12 mouse cellular contexts compared by ENCODE assay signal in the genomic region with DNA sequence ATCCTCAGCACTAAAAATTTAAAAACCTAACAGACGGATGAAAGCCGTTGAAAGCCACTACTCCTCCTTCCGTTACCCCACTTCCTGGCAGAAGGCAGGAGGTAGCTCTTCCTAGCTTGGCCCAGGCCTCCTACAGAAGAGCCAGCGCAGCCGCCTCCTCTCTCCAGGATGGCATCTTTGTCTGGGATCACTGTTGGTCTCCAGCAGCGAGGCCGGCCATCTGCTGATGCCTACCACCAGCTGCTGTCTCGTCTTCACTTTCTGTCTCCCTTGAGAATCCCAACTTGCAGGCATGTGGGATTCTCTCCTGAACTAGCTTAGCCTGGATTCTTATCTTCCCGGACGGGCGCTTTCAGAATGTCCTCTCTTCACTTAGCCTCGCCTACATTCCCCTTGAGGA.
DNase-seq lines count a peak whose midpoint lies in the region; ATAC-seq lines count a peak whose summit lies in the region.
"Had no signal": no experiment of that assay in that cellular context is flagged by ENCODE, and none has a peak within 500 bp of the region (broad histone marks: within the 10 kb centered on the region; RNA-seq: fewer than 3 reads in every experiment).

No protein-coding gene starts in this region.

- no peak overlapping the region for H3K9ac ChIP-seq in forebrain, embryonic 15.5 days (replicated peaks)
- H3K9ac ChIP-seq: heart, embryonic 15.5 days had no signal

- no peak overlapping the region for H3K4me2 ChIP-seq in forebrain, embryonic 15.5 days (replicated peaks)
- H3K4me2 ChIP-seq: heart, embryonic 15.5 days had no signal

- H3K4me3 ChIP-seq in forebrain, embryonic 15.5 days = no peak overlapping the region
- H3K4me3 ChIP-seq in forebrain, embryonic 10.5 days = no peak overlapping the region
- H3K4me3 ChIP-seq: erythroblast, embryonic 14.5 days; heart, embryonic 15.5 days had no signal

- H3K4me1 ChIP-seq in forebrain, embryonic 15.5 days = peaks cover 25% of the 10 kb centered on the region
- no peaks in the 10 kb centered on the region for H3K4me1 ChIP-seq in forebrain, embryonic 10.5 days

- peak; percentile 46; the same call in 1 of the 2 replicates for ATAC-seq in forebrain, embryonic 15.5 days (replicated peaks)

- H3K9me3 ChIP-seq in forebrain, embryonic 15.5 days = no peaks in the 10 kb centered on the region
- no peaks in the 10 kb centered on the region for H3K9me3 ChIP-seq in forebrain, embryonic 10.5 days
- H3K9me3 ChIP-seq: heart, embryonic 15.5 days had no signal

- H3K27me3 ChIP-seq in forebrain, embryonic 15.5 days = no peaks in the 10 kb centered on the region
- H3K27me3 ChIP-seq in forebrain, embryonic 10.5 days (ENCODE audit: poor library complexity, severe bottlenecking) = no peaks in the 10 kb centered on the region
- H3K27me3 ChIP-seq: heart, embryonic 15.5 days had no signal

- DNase-seq in forebrain, embryonic 10.5 days (ENCODE audit: extremely low spot score, low spot score) = no peak
- DNase-seq in cerebellum, postnatal 10 days = peak; percentile 85 to 91
- DNase-seq in layer of hippocampus, postnatal 25 days (ENCODE audit: extremely low spot score in 1 of 2, low spot score in 1 of 2) = peak; percentile 24 to 36
- peak; percentile 72 to 74 for DNase-seq in right cerebral cortex, adult 2 months (ENCODE audit: low spot score in 2 of 2)
- DNase-seq in spleen, adult 12 weeks (ENCODE audit: low spot score) = no peak
- DNase-seq in adrenal gland, postnatal 25 days = no peak
- DNase-seq in urinary bladder, postnatal 25 days (ENCODE audit: low spot score) = no peak
- DNase-seq: kidney, adult 2 months had no signal

- no peaks in the 10 kb centered on the region for H3K36me3 ChIP-seq in forebrain, embryonic 15.5 days
- no peaks in the 10 kb centered on the region for H3K36me3 ChIP-seq in forebrain, embryonic 10.5 days (replicated peaks)
- H3K36me3 ChIP-seq: heart, embryonic 15.5 days had no signal

- peak overlapping the region; percentile 55 for H3K27ac ChIP-seq in forebrain, embryonic 15.5 days (replicated peaks)
- no peak overlapping the region for H3K27ac ChIP-seq in forebrain, embryonic 10.5 days
- H3K27ac ChIP-seq: heart, embryonic 15.5 days; macrophage had no signal

- 76% methylated on average over 12 of the region's 12 CpGs for WGBS in forebrain, embryonic 15.5 days
- 88% methylated on average over 12 of the region's 12 CpGs for WGBS in forebrain, embryonic 10.5 days

Comparison
In these comparisons a context has a peak if more than half of its experiments do, and no peak if none do; other contexts are left out.
1. DNase-seq: peak in cerebellum, postnatal 10 days (2 of 2), layer of hippocampus, postnatal 25 days (2 of 2) and right cerebral cortex, adult 2 months (2 of 2); none in forebrain, embryonic 10.5 days (single experiment), spleen, adult 12 weeks (single experiment), adrenal gland, postnatal 25 days (single experiment) and urinary bladder, postnatal 25 days (single experiment).